Mouse (Mus musculus) CH12.LX (cell line): ENCODE measurements around the gene Mctp1. TPM values are rescaled to one million over a fixed set of nuclear protein-coding genes. Genes with fewer than 3 reads are reported as not detected.

Experiments used
- DNase-seq: peaks from one replicate; pipeline ENCODE4 v3.0.0-alpha.2; 2013; ENCODE audit errors: extremely low read depth
- H3K27ac ChIP-seq: 2 replicates; pipeline ENCODE4 v1.5.1; 2012; ENCODE audit warnings: low read depth, mild to moderate bottlenecking, control low read depth, moderate library complexity; ENCODE audit not compliant: insufficient read depth
- H3K27me3 ChIP-seq: replicated peaks from 2 replicates; pipeline ENCODE3; 2012; ENCODE audit warnings: inconsistent platforms
- H3K36me3 ChIP-seq, 2 experiments: replicated peaks in 1 of 2; 2 replicates each; pipeline versions ENCODE3 to v1.6.1; 2012; ENCODE audit warnings: inconsistent platforms in 1 of 2, low read length in 1 of 2, mild to moderate bottlenecking in 1 of 2, mixed read lengths in 1 of 2, moderate library complexity in 1 of 2; ENCODE audit not compliant: control insufficient read depth in 1 of 2, insufficient read depth in 1 of 2
- H3K4me1 ChIP-seq, 2 experiments: 2 replicates each; pipeline ENCODE4 v1.6.1; 2012; ENCODE audit warnings: inconsistent platforms in 1 of 2, moderate library complexity in 1 of 2; ENCODE audit not compliant: insufficient read depth in 2 of 2, control insufficient read depth in 1 of 2
- H3K4me2 ChIP-seq: 2 replicates; pipeline ENCODE4 v1.6.1; 2012; ENCODE audit warnings: low read depth, mild to moderate bottlenecking, control low read depth; ENCODE audit not compliant: poor library complexity, insufficient read depth, severe bottlenecking
- H3K4me3 ChIP-seq, 3 experiments: fragments of 150-350 bp in 1 of 3; sonication (generic) in 1 of 3; replicated peaks in 1 of 3; 2 replicates each; pipeline versions ENCODE3 to v1.5.1; 2011 to 2012; ENCODE audit warnings: low read depth in 2 of 3, low read length in 2 of 3, mild to moderate bottlenecking in 2 of 3, moderate library complexity in 2 of 3, control low read depth in 1 of 3, improper control_type of control experiment in 1 of 3, inconsistent platforms in 1 of 3, mixed read lengths in 1 of 3; ENCODE audit not compliant: poor library complexity in 1 of 3
- H3K79me2 ChIP-seq: replicated peaks from 2 replicates; pipeline ENCODE4 v1.6.1; 2012; ENCODE audit warnings: mild to moderate bottlenecking, moderate library complexity; ENCODE audit not compliant: control insufficient read depth, poor library complexity, insufficient read depth, severe bottlenecking; ENCODE audit errors: extremely low read depth
- H3K9ac ChIP-seq: 2 replicates; pipeline ENCODE4 v1.6.1; 2012; ENCODE audit warnings: low read depth, mild to moderate bottlenecking, control low read depth, moderate library complexity; ENCODE audit not compliant: insufficient read depth
- H3K9me3 ChIP-seq: replicated peaks from 2 replicates; pipeline ENCODE3; 2012; ENCODE audit warnings: low read length, inconsistent platforms, mixed read lengths
- CTCF ChIP-seq, 2 experiments: IDR thresholded peaks in 1 of 2; conservative IDR thresholded peaks in 1 of 2; 2 replicates each; pipeline ENCODE4 v1.5.1; 2011 to 2012; ENCODE audit warnings: low read depth in 2 of 2, low read length in 2 of 2, improper control_type of control experiment in 1 of 2, inconsistent platforms in 1 of 2, mild to moderate bottlenecking in 1 of 2, moderate library complexity in 1 of 2
- ELF1 ChIP-seq: IDR thresholded peaks from 2 replicates; pipeline ENCODE4 v1.6.1; 2014; ENCODE audit warnings: low read depth, mild to moderate bottlenecking, inconsistent platforms, low read length, improper control_type of control experiment
- EP300 ChIP-seq: IDR thresholded peaks from 2 replicates; pipeline ENCODE4 v1.6.1; 2011; ENCODE audit warnings: low read length, improper control_type of control experiment
- ETS1 ChIP-seq: conservative IDR thresholded peaks from 2 replicates; pipeline ENCODE4 v1.6.1; 2012; ENCODE audit warnings: low read depth, mild to moderate bottlenecking, inconsistent platforms, low read length, improper control_type of control experiment, moderate library complexity
- GABPA ChIP-seq: IDR thresholded peaks from 2 replicates; pipeline ENCODE4 v1.6.1; 2012; ENCODE audit warnings: low read depth, low read length, improper control_type of control experiment, inconsistent platforms; ENCODE audit not compliant: insufficient replicate concordance
- IRF4 ChIP-seq: IDR thresholded peaks from 2 replicates; pipeline ENCODE4 v1.6.1; 2014; ENCODE audit warnings: low read depth, mild to moderate bottlenecking, inconsistent platforms, low read length, improper control_type of control experiment
- JUN ChIP-seq: IDR thresholded peaks from 2 replicates; pipeline ENCODE4 v1.6.1; 2011; ENCODE audit warnings: low read depth, mild to moderate bottlenecking, low read length, improper control_type of control experiment, moderate library complexity; ENCODE audit not compliant: insufficient read depth
- JUND ChIP-seq: conservative IDR thresholded peaks from 2 replicates; pipeline ENCODE4 v1.6.1; 2011; ENCODE audit warnings: low read depth, low read length, improper control_type of control experiment
- MAFK ChIP-seq: IDR thresholded peaks from 2 replicates; pipeline ENCODE4 v1.6.1; 2011; ENCODE audit warnings: low read length, improper control_type of control experiment; ENCODE audit not compliant: insufficient replicate concordance
- MEF2A ChIP-seq: IDR thresholded peaks from 2 replicates; pipeline ENCODE4 v1.6.1; 2014; ENCODE audit warnings: low read depth, mild to moderate bottlenecking, inconsistent platforms, low read length, improper control_type of control experiment, borderline replicate concordance
- MXI1 ChIP-seq: IDR thresholded peaks from 2 replicates; pipeline ENCODE4 v1.6.1; 2011; ENCODE audit warnings: mild to moderate bottlenecking, low read depth, low read length, improper control_type of control experiment
- NRF1 ChIP-seq: IDR thresholded peaks from 2 replicates; pipeline ENCODE4 v1.6.1; 2014; ENCODE audit warnings: low read depth, mild to moderate bottlenecking, inconsistent platforms, low read length, improper control_type of control experiment, moderate library complexity
- PAX5 ChIP-seq: IDR thresholded peaks from 2 replicates; pipeline ENCODE4 v1.6.1; 2012; ENCODE audit warnings: low read length, inconsistent platforms, mixed read lengths
- POLR2AphosphoS2 ChIP-seq: IDR thresholded peaks from 2 replicates; pipeline ENCODE4 v1.6.1; 2011; ENCODE audit warnings: low read depth, low read length, improper control_type of control experiment
- SMC3 ChIP-seq: IDR thresholded peaks from 2 replicates; pipeline ENCODE4 v1.6.1; 2011; ENCODE audit warnings: low read depth, low read length, improper control_type of control experiment
- UBTF ChIP-seq: IDR thresholded peaks from 2 replicates; pipeline ENCODE4 v1.6.1; 2012; ENCODE audit warnings: low read depth, mild to moderate bottlenecking, inconsistent platforms, low read length, improper control_type of control experiment, moderate library complexity
- USF1 ChIP-seq: IDR thresholded peaks from 2 replicates; pipeline ENCODE4 v1.6.1; 2014; ENCODE audit warnings: low read depth, mild to moderate bottlenecking, inconsistent platforms, low read length, improper control_type of control experiment
- ZC3H11A ChIP-seq: IDR thresholded peaks from 2 replicates; pipeline ENCODE4 v1.6.1; 2012; ENCODE audit warnings: low read depth, mild to moderate bottlenecking, inconsistent platforms, low read length, improper control_type of control experiment
- ZKSCAN1 ChIP-seq: IDR thresholded peaks from 2 replicates; pipeline ENCODE4 v1.6.1; 2012; ENCODE audit warnings: low read depth, inconsistent platforms, low read length, improper control_type of control experiment, borderline replicate concordance
- ZNF384 ChIP-seq: IDR thresholded peaks from 2 replicates; pipeline ENCODE4 v1.6.1; 2012; ENCODE audit warnings: low read depth, low read length, improper control_type of control experiment, inconsistent platforms
- dilution Hi-C: fragments of 300-500 bp; cut with MboI; formaldehyde crosslinking; loops from 2 replicates; pipeline ENCODE4 v1.14.3; 2020; ENCODE audit warnings: low sequenced_read_pairs; ENCODE audit not compliant: extremely low pct_unique_long_range_greater_than_20kb, extremely low pct_ligation_motif_present
- in situ Hi-C: fragments of 300-500 bp; cut with MboI; formaldehyde crosslinking; loops from 3 replicates; pipeline ENCODE4 v1.14.3; 2019; ENCODE audit warnings: low sequenced_read_pairs, low pct_ligation_motif_present, low pct_unique_long_range_greater_than_20kb, mixed read lengths
- polyA plus RNA-seq: library from polyadenylated mRNA; unstranded; fragments of >175 nt; gene quantifications from 2 replicates; pipeline ENCODE4 v1.2.1, GENCODE M21; 2012; ENCODE audit warnings: low read depth; ENCODE audit not compliant: insufficient read length
- total RNA-seq, 2 experiments: library from RNA; depleted of rRNA; stranded (reverse); fragments of 300-350 nt in 1 of 2; fragments of >200 nt in 1 of 2; gene quantifications; 2 replicates each; pipeline ENCODE4 v1.2.3; 2012 to 2014

Mctp1 gene
- total and polyA plus RNA-seq, 3 experiments = 3.0 to 5.3 (median 3.7) TPM

GRCm38 (mm10) chr13:76870291-76870690, 486.0 kb downstream of the Mctp1 start:
- DNase-seq = peak; percentile 70
- in situ Hi-C loops (no loop called here), dilution Hi-C loops (no loop called here)
- H3K79me2 ChIP-seq = no peaks in the 10 kb centered on the region
- H3K36me3 ChIP-seq = no peaks in the 10 kb centered on the region
- no peak overlapping the region for H3K4me3 ChIP-seq
- H3K9ac ChIP-seq = no peak overlapping the region
- no peaks in the 10 kb centered on the region for H3K9me3 ChIP-seq
- H3K27ac ChIP-seq = no peak overlapping the region
- no peak for TF ChIP-seq PAX5
- peak; percentile 96 for TF ChIP-seq ZNF384
- TF ChIP-seq MAFK = 0 out of 2 replicates have a peak, but pooled peaks have one; percentile 42
- TF ChIP-seq ETS1 = peak; percentile 53
- TF ChIP-seq UBTF = no peak
- TF ChIP-seq MXI1 = no peak
- TF ChIP-seq MEF2A = peak; percentile 77
- no peak for TF ChIP-seq JUN
- TF ChIP-seq IRF4 = 0 out of 2 replicates have a peak, but pooled peaks have one; percentile 46
- TF ChIP-seq ZKSCAN1 = no peak
- TF ChIP-seq JUND = no peak
- no peak for TF ChIP-seq NRF1
- TF ChIP-seq USF1 = no peak
- TF ChIP-seq SMC3 = no peak
- peak; percentile 62; the same call in 1 of the 2 replicates for TF ChIP-seq EP300
- TF ChIP-seq ELF1 = no peak
- no peak for TF ChIP-seq POLR2AphosphoS2
- TF ChIP-seq CTCF (conservative IDR thresholded peaks at IDR 0.05 in 1 of 2, IDR thresholded peaks at IDR 0.05 in 1 of 2; ENCODE audit: low read depth in 2 of 2, low read length in 2 of 2) = no peak
- TF ChIP-seq GABPA = no peak
- TF ChIP-seq ZC3H11A = no peak
- H3K4me2 ChIP-seq = no peak overlapping the region
- no peaks in the 10 kb centered on the region for H3K27me3 ChIP-seq
- peaks cover 2 to 26% of the 10 kb centered on the region in 2 experiments; a peak in 3 of 4 replicates for H3K4me1 ChIP-seq
